Mouse (Mus musculus): Measurements from ENCODE around the gene Olfr750. TPM values are rescaled to one million over a fixed set of nuclear protein-coding genes. Genes with fewer than 3 reads are reported as not detected.

Gene Olfr750
- total and polyA plus RNA-seq, 3 experiments: not detected

- Histone ChIP-seq H3K27ac (ENCODE audit: insufficient read depth, low read depth) (no peak overlapping the region), H3K9ac (ENCODE audit: insufficient read depth, low read depth) (no peak overlapping the region), H3K36me3 (replicated peaks in 1 of 2; ENCODE audit: control insufficient read depth in 1 of 2, insufficient read depth in 1 of 2, low read length in 1 of 2) (no peaks in the 10 kb centered on the region), H3K4me2 (ENCODE audit: insufficient read depth, low read depth, poor library complexity, severe bottlenecking) (no peak overlapping the region), H3K79me2 (replicated peaks; ENCODE audit: control insufficient read depth, extremely low read depth, insufficient read depth, poor library complexity, severe bottlenecking) (no peaks in the 10 kb centered on the region), H3K4me3 (replicated peaks in 1 of 3; ENCODE audit: low read depth in 2 of 3, low read length in 2 of 3, poor library complexity in 1 of 3) (no peak overlapping the region), H3K9me3 (replicated peaks; ENCODE audit: low read length) (no peaks in the 10 kb centered on the region), H3K4me1 (ENCODE audit: control insufficient read depth in 1 of 2, insufficient read depth in 2 of 2) (peaks cover 0 to 8% of the 10 kb centered on the region in 2 experiments; a peak in 2 of 4 replicates), H3K27me3 (replicated peaks) (no peaks in the 10 kb centered on the region)
- in situ Hi-C loops (cut with MboI; ENCODE audit: low pct_ligation_motif_present, low pct_unique_long_range_greater_than_20kb, low sequenced_read_pairs) (loop anchor here (10.0 kb wide), 1 partner anchor 68 kb away; the partner anchor contains the start of genes Ang and Rnase4), dilution Hi-C loops (cut with MboI; ENCODE audit: extremely low pct_ligation_motif_present, extremely low pct_unique_long_range_greater_than_20kb, low sequenced_read_pairs) (no loop called here)
- TF ChIP-seq JUN (IDR thresholded peaks at IDR 0.05; ENCODE audit: insufficient read depth, low read depth, low read length): no peak
- TF ChIP-seq MAZ (IDR thresholded peaks at IDR 0.05; ENCODE audit: low read depth, low read length): no peak
- TF ChIP-seq ZKSCAN1 (IDR thresholded peaks at IDR 0.05; ENCODE audit: borderline replicate concordance, low read depth, low read length): no peak
- no peak for TF ChIP-seq ZMIZ1 (IDR thresholded peaks at IDR 0.05; ENCODE audit: low read depth, low read length)
- TF ChIP-seq POLR2A (IDR thresholded peaks at IDR 0.05; ENCODE audit: low read depth, low read length): no peak
- TF ChIP-seq CTCF (conservative IDR thresholded peaks at IDR 0.05 in 1 of 2, IDR thresholded peaks at IDR 0.05 in 1 of 2; ENCODE audit: low read depth in 2 of 2, low read length in 2 of 2): peak; percentile 26 to 97; a peak in 3 of 4 replicates
- TF ChIP-seq CHD2 (IDR thresholded peaks at IDR 0.05; ENCODE audit: low read length): no peak
- TF ChIP-seq ELF1 (IDR thresholded peaks at IDR 0.05; ENCODE audit: low read depth, low read length): peak; percentile 53
- TF ChIP-seq MAX (IDR thresholded peaks at IDR 0.05; ENCODE audit: low read length): peak; percentile 68
- TF ChIP-seq SIN3A (IDR thresholded peaks at IDR 0.05; ENCODE audit: low read length): peak; percentile 60; the same call in 1 of the 2 replicates
- no peak for TF ChIP-seq HCFC1 (IDR thresholded peaks at IDR 0.05; ENCODE audit: low read depth, low read length)
- no peak for TF ChIP-seq POLR2AphosphoS2 (IDR thresholded peaks at IDR 0.05; ENCODE audit: low read depth, low read length)
- TF ChIP-seq USF2 (conservative IDR thresholded peaks at IDR 0.05; ENCODE audit: low read depth, low read length): no peak
- no peak; the same call in 1 of the 2 replicates for TF ChIP-seq ETS1 (conservative IDR thresholded peaks at IDR 0.05; ENCODE audit: low read depth, low read length)
- peak; percentile 60 for TF ChIP-seq IRF4 (IDR thresholded peaks at IDR 0.05; ENCODE audit: low read depth, low read length)
- 0 out of 2 replicates have a peak, but pooled peaks have one; percentile 40 for TF ChIP-seq MAFK (IDR thresholded peaks at IDR 0.05; ENCODE audit: insufficient replicate concordance, low read length)
- no peak for TF ChIP-seq TBP (conservative IDR thresholded peaks at IDR 0.05; ENCODE audit: low read depth, low read length)
- TF ChIP-seq MYC (IDR thresholded peaks at IDR 0.05; ENCODE audit: low read depth, low read length): peak; percentile 88
- no peak for TF ChIP-seq RCOR1 (conservative IDR thresholded peaks at IDR 0.05; ENCODE audit: low read depth, low read length)
- TF ChIP-seq MEF2A (IDR thresholded peaks at IDR 0.05; ENCODE audit: borderline replicate concordance, low read depth, low read length): no peak
- no peak; the same call in 1 of the 2 replicates for TF ChIP-seq MXI1 (IDR thresholded peaks at IDR 0.05; ENCODE audit: low read depth, low read length)
- TF ChIP-seq KAT2A (IDR thresholded peaks at IDR 0.05; ENCODE audit: insufficient replicate concordance, low read length): no peak
- TF ChIP-seq GABPA (IDR thresholded peaks at IDR 0.05; ENCODE audit: insufficient replicate concordance, low read depth, low read length): no peak
- TF ChIP-seq UBTF (IDR thresholded peaks at IDR 0.05; ENCODE audit: low read depth, low read length): no peak
- TF ChIP-seq ZNF384 (IDR thresholded peaks at IDR 0.05; ENCODE audit: low read depth, low read length): no peak
- TF ChIP-seq USF1 (IDR thresholded peaks at IDR 0.05; ENCODE audit: low read depth, low read length): no peak
- TF ChIP-seq SMC3 (IDR thresholded peaks at IDR 0.05; ENCODE audit: low read depth, low read length): peak; percentile 98
- no peak for TF ChIP-seq NRF1 (IDR thresholded peaks at IDR 0.05; ENCODE audit: low read depth, low read length)
- TF ChIP-seq JUND (conservative IDR thresholded peaks at IDR 0.05; ENCODE audit: low read depth, low read length): 0 out of 2 replicates have a peak, but pooled peaks have one; percentile 42
- TF ChIP-seq CHD1 (IDR thresholded peaks at IDR 0.05; ENCODE audit: low read depth, low read length): no peak
- no peak; the same call in 1 of the 2 replicates for TF ChIP-seq NELFE (IDR thresholded peaks at IDR 0.05; ENCODE audit: low read depth, low read length)
- TF ChIP-seq ZC3H11A (IDR thresholded peaks at IDR 0.05; ENCODE audit: low read depth, low read length): peak; percentile 89
- peak; percentile 99 for TF ChIP-seq RAD21 (IDR thresholded peaks at IDR 0.05; ENCODE audit: low read depth, low read length)
- no peak for TF ChIP-seq PAX5 (IDR thresholded peaks at IDR 0.05; ENCODE audit: low read length)
- 0 out of 2 replicates have a peak, but pooled peaks have one; percentile 29 for TF ChIP-seq E2F4 (IDR thresholded peaks at IDR 0.05; ENCODE audit: insufficient replicate concordance, low read depth, low read length)
- TF ChIP-seq BHLHE40 (IDR thresholded peaks at IDR 0.05; ENCODE audit: low read depth, low read length): no peak
- TF ChIP-seq TCF12 (IDR thresholded peaks at IDR 0.05; ENCODE audit: low read depth, low read length): no peak
- TF ChIP-seq EP300 (IDR thresholded peaks at IDR 0.05; ENCODE audit: low read length): no peak
- DNase-seq (ENCODE audit: extremely low read depth): peak; percentile 87
These were observed 47.7 kb downstream of the Olfr750 start for GRCm38 (mm10) chr14:51026391-51027133.
